Mouse (Mus musculus): ENCODE data around the gene Trio. TPM values are rescaled to one million over a fixed set of nuclear protein-coding genes. Genes with fewer than 3 reads are reported as not detected.
A peak's percentile ranks its signal among the peaks of the same experiment; 100 is the strongest.

Gene Trio
- polyA plus RNA-seq, 1 experiment from 2014 or later, result 44.7 TPM

GRCm38 (mm10) chr15:27940032-27940431, 85.6 kb downstream of the Trio start:
- H3K4me3 ChIP-seq, result no peak overlapping the region
- no peaks in the 10 kb centered on the region for H3K9me3 ChIP-seq
- no peak overlapping the region for H3K9ac ChIP-seq (replicated peaks)
- no peak overlapping the region for H3K4me2 ChIP-seq (replicated peaks)
- 58% methylated on average over 4 of the region's 4 CpGs for WGBS
- peak overlapping the region; percentile 36; the same call in 1 of the 2 replicates for H3K27ac ChIP-seq (replicated peaks)
- no peaks in the 10 kb centered on the region for H3K27me3 ChIP-seq
- no peak for ATAC-seq (replicated peaks)
- H3K36me3 ChIP-seq, result no peaks in the 10 kb centered on the region
- H3K4me1 ChIP-seq, result peaks cover 92% of the 10 kb centered on the region

DNA sequence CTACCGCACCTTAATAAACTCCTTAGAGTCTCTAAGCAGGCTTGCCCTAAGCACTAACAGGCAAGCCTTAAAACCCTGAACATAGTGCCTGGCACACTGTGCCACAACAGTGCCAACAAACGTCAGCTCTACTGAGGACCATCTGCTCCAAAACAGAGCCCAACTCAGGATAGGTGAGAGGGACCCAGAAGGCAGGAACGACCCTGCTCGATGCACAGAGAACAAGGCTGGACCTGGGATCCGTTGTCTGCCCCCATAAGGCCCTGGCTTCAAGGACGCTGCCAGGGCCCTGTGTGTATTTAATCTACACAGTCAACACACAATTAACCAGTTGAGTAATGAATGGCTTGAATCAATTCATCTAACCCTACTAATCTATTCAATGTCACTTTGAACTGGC, 86.8 kb downstream of the Trio start:
- H3K4me3 ChIP-seq, result no peak overlapping the region
- peak; percentile 59 for ATAC-seq (replicated peaks)
- H3K9ac ChIP-seq (replicated peaks), result peak overlapping the region; percentile 48
- no peaks in the 10 kb centered on the region for H3K36me3 ChIP-seq
- H3K4me2 ChIP-seq (replicated peaks), result peak overlapping the region; percentile 61
- H3K4me1 ChIP-seq, result peaks cover 80% of the 10 kb centered on the region
- H3K27me3 ChIP-seq, result no peaks in the 10 kb centered on the region
- H3K9me3 ChIP-seq, result no peaks in the 10 kb centered on the region
- 12% methylated on average over 6 of the region's 6 CpGs for WGBS
- H3K27ac ChIP-seq (replicated peaks), result peak overlapping the region; percentile 92

DNA sequence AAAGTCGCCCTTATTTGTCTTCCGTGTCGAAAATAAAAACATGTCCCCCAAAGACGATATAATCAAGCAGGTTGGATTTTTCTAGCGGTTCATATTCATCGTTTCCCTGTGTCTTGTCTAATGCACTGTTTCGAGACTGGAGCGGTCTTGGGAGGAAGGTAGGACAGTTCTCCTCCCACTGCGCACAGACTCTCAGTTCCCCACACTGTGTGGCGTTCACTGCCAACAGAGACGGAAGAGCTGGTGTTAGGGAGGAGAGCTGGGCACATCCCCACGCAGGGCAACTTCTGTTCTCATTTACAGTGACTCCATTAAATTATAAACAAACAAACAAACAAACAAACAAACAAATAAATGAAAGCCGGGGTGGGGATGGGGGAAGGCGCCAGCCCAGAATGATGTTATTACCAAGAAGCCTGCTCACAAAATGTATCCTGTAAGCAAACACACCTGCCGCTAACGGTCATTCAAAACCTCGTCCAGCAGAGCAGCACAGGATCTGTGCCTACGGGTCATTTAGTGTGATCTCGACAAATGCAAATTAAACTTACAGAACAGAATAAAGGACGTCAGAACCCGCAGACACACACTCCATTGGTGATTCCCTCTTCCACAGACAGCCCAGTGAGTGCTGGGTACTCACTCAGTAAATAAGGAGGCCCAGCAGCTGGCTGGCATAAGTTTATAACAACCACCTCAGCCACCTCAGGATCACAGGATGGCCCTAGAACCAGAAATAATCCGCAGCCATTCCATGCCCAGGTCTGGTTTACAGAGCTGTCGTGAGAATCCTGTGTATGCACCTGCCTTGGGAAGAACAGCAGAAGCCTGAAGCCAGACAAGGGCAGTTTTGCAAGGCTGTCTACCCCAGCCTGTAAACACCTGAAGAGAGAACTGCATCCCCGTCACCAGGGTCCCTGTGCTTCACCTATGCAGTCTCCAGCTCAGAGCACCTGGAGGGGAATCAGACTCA, 87.5 kb downstream of the Trio start:
- H3K4me1 ChIP-seq, result peaks cover 73% of the 10 kb centered on the region
- H3K9ac ChIP-seq (replicated peaks), result peak overlapping the region; percentile 48
- peak overlapping the region; percentile 61 for H3K4me2 ChIP-seq (replicated peaks)
- no peaks in the 10 kb centered on the region for H3K36me3 ChIP-seq
- H3K27ac ChIP-seq (replicated peaks), result peak overlapping the region; percentile 92
- H3K9me3 ChIP-seq, result no peaks in the 10 kb centered on the region
- peak overlapping the region; percentile 36 for H3K4me3 ChIP-seq
- ATAC-seq (replicated peaks), result peak; percentile 80
- WGBS, result 6% methylated on average over 24 of the region's 24 CpGs
- no peaks in the 10 kb centered on the region for H3K27me3 ChIP-seq

- H3K27ac ChIP-seq (replicated peaks), result peak overlapping the region; percentile 92
- H3K9me3 ChIP-seq, result no peaks in the 10 kb centered on the region
- peak overlapping the region; percentile 48 for H3K9ac ChIP-seq (replicated peaks)
- peak overlapping the region; percentile 61 for H3K4me2 ChIP-seq (replicated peaks)
- H3K27me3 ChIP-seq, result no peaks in the 10 kb centered on the region
- no peaks in the 10 kb centered on the region for H3K36me3 ChIP-seq
- ATAC-seq (replicated peaks), result peak; percentile 95
- H3K4me1 ChIP-seq, result peaks cover 64% of the 10 kb centered on the region
- 1% methylated on average over 20 of the region's 20 CpGs for WGBS
- H3K4me3 ChIP-seq, result peak overlapping the region; percentile 36
These were observed 88.4 kb downstream of the Trio start for GRCm38 (mm10) chr15:27937003-27937860.

- H3K36me3 ChIP-seq, result no peaks in the 10 kb centered on the region
- H3K4me2 ChIP-seq (replicated peaks), result peak overlapping the region; percentile 61; the same call in 1 of the 2 replicates
- H3K27ac ChIP-seq (replicated peaks), result peak overlapping the region; percentile 92
- 76% methylated on average over 12 of the region's 12 CpGs for WGBS
- H3K4me3 ChIP-seq, result no peak overlapping the region
- peaks cover 52% of the 10 kb centered on the region for H3K4me1 ChIP-seq
- no peaks in the 10 kb centered on the region for H3K27me3 ChIP-seq
- ATAC-seq (replicated peaks), result no peak
- H3K9me3 ChIP-seq, result no peaks in the 10 kb centered on the region
- H3K9ac ChIP-seq (replicated peaks), result no peak overlapping the region
These were observed 89.6 kb downstream of the Trio start for GRCm38 (mm10) chr15:27935772-27936746.

- WGBS, result 47% methylated on average over 1 of the region's 1 CpGs
These were observed 92.4 kb downstream of the Trio start for GRCm38 (mm10) chr15:27933270-27933669.

GRCm38 (mm10) chr15:27931891-27932290, 93.8 kb downstream of the Trio start:
- H3K27me3 ChIP-seq, result no peaks in the 10 kb centered on the region
- peaks cover 21% of the 10 kb centered on the region for H3K4me1 ChIP-seq
- H3K4me3 ChIP-seq, result no peak overlapping the region
- H3K9ac ChIP-seq (replicated peaks), result no peak overlapping the region
- ATAC-seq (replicated peaks), result no peak
- H3K9me3 ChIP-seq, result no peaks in the 10 kb centered on the region
- H3K36me3 ChIP-seq, result no peaks in the 10 kb centered on the region
- no peak overlapping the region for H3K27ac ChIP-seq (replicated peaks)
- H3K4me2 ChIP-seq (replicated peaks), result no peak overlapping the region
- 70% methylated on average over 12 of the region's 12 CpGs for WGBS

More at GRCm38 (mm10) chr15:27933270-27933669, 92.4 kb downstream of the Trio start:
- no peak for ATAC-seq (replicated peaks)
- peaks cover 30% of the 10 kb centered on the region for H3K4me1 ChIP-seq
- H3K4me2 ChIP-seq (replicated peaks), result no peak overlapping the region
- H3K4me3 ChIP-seq, result no peak overlapping the region
- no peak overlapping the region for H3K9ac ChIP-seq (replicated peaks)
- no peaks in the 10 kb centered on the region for H3K9me3 ChIP-seq
- H3K36me3 ChIP-seq, result no peaks in the 10 kb centered on the region
- H3K27me3 ChIP-seq, result no peaks in the 10 kb centered on the region
- H3K27ac ChIP-seq (replicated peaks), result no peak overlapping the region

DNA sequence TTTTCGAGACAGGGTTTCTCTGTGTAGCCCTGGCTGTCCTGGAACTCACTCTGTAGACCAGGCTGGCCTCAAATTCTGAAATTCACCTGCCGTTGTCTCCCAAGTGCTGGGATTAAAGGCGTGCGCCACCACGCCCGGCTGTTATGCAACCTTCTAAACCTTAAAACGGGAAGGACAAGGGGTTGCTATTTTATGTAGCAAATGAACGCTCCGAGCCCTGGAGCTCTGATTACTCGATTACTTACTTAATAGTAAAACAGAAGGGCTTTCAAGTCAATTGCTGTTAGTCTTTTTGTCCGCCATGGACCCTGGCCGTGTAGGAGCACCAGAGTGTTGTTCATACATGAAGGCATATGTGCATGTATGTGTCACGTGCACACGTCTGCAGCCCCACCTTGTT, 94.2 kb downstream of the Trio start:
- Histone ChIP-seq H3K9me3 (no peaks in the 10 kb centered on the region), H3K4me1 (peaks cover 20% of the 10 kb centered on the region), H3K27ac (replicated peaks) (no peak overlapping the region), H3K4me3 (no peak overlapping the region), H3K9ac (replicated peaks) (no peak overlapping the region), H3K36me3 (no peaks in the 10 kb centered on the region), H3K4me2 (replicated peaks) (no peak overlapping the region), H3K27me3 (no peaks in the 10 kb centered on the region)
- no peak for ATAC-seq (replicated peaks)
- 96% methylated on average over 14 of the region's 14 CpGs for WGBS

DNA sequence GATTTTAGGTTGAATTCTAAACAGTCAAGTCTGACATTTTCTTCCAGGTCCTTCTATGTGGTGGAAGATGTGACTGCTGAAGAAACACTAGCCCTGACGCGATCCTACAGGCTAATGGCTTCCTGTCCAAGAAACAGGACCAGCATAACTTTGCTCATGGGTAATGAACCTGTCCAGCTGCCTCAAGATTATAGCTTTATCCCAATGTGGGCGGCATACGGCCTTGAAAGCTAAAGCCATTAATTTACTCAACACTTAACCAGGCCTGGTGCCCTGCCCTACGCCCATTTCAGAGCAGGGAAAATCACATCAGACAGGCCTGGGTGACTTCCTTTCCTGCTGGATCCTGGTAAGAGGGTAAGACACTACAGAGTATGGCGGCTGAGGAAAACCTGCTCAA, 98.0 kb downstream of the Trio start:
- Histone ChIP-seq H3K27me3 (no peaks in the 10 kb centered on the region), H3K9me3 (no peaks in the 10 kb centered on the region), H3K36me3 (no peaks in the 10 kb centered on the region), H3K4me3 (no peak overlapping the region), H3K9ac (replicated peaks) (no peak overlapping the region), H3K27ac (replicated peaks) (no peak overlapping the region), H3K4me2 (replicated peaks) (no peak overlapping the region), H3K4me1 (peaks cover 46% of the 10 kb centered on the region)
- no peak for ATAC-seq (replicated peaks)
- WGBS, result 91% methylated on average over 6 of the region's 6 CpGs

DNA sequence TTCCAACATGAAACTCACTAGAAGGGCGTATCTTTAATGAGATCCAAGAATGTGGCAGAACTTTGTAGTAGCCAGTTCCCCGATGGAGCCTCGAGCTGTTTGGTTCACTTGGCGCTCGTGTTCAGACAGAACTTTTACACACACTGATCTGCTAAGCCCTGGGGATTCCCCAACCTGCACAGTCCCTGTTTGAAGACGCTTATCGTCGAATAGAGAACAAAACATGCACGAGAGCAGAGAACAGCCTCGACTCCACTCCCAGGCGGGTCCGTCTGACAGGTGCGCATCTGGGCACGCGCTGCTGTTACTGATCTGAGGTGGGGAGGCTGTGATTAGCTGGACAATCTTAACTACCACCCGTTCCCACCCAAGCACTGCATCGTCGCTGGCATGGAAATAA, 98.7 kb downstream of the Trio start:
- Histone ChIP-seq H3K4me3 (no peak overlapping the region), H3K4me1 (peaks cover 50% of the 10 kb centered on the region), H3K9me3 (no peaks in the 10 kb centered on the region), H3K4me2 (replicated peaks) (no peak overlapping the region), H3K9ac (replicated peaks) (no peak overlapping the region), H3K36me3 (no peaks in the 10 kb centered on the region), H3K27me3 (no peaks in the 10 kb centered on the region), H3K27ac (replicated peaks) (no peak overlapping the region)
- ATAC-seq (replicated peaks), result no peak
- 73% methylated on average over 18 of the region's 18 CpGs for WGBS

GRCm38 (mm10) chr15:27926450-27926849, 99.2 kb downstream of the Trio start:
- Histone ChIP-seq H3K9me3 (no peaks in the 10 kb centered on the region), H3K27me3 (no peaks in the 10 kb centered on the region), H3K4me1 (peaks cover 50% of the 10 kb centered on the region), H3K4me2 (replicated peaks) (no peak overlapping the region), H3K4me3 (no peak overlapping the region), H3K27ac (replicated peaks) (no peak overlapping the region), H3K9ac (replicated peaks) (no peak overlapping the region), H3K36me3 (no peaks in the 10 kb centered on the region)
- ATAC-seq (replicated peaks), result no peak
- 79% methylated on average over 7 of the region's 7 CpGs for WGBS

All from forebrain, embryonic 15.5 days (tissue).